Mouse (Mus musculus) heart, embryonic 10.5 days (tissue): ENCODE data around the gene Ttll5. TPM values are rescaled to one million over a fixed set of nuclear protein-coding genes. Genes with fewer than 3 reads are reported as not detected.

ENCODE experiments used
- DNase-seq: peaks from one replicate; pipeline ENCODE4 v3.0.0-alpha.2; 2017; ENCODE audit warnings: low spot score
- H3K27ac ChIP-seq: fragments of 300-500 bp; sonication (generic); 2 replicates; pipeline ENCODE4 v1.5.1; 2016; ENCODE audit warnings: mild to moderate bottlenecking
- H3K27me3 ChIP-seq: fragments of 300-500 bp; sonication (generic); 2 replicates; pipeline ENCODE4 v1.6.1; 2016; ENCODE audit warnings: mild to moderate bottlenecking; ENCODE audit not compliant: poor library complexity, insufficient read depth, severe bottlenecking
- H3K36me3 ChIP-seq: fragments of 300-500 bp; sonication (generic); 2 replicates; pipeline ENCODE4 v1.6.1; 2016; ENCODE audit warnings: mild to moderate bottlenecking, moderate library complexity
- H3K4me1 ChIP-seq: fragments of 300-500 bp; sonication (generic); 2 replicates; pipeline ENCODE4 v1.6.1; 2016; ENCODE audit warnings: mild to moderate bottlenecking
- H3K4me3 ChIP-seq: fragments of 300-500 bp; sonication (generic); 2 replicates; pipeline ENCODE4 v1.5.1; 2016; ENCODE audit warnings: mild to moderate bottlenecking, moderate library complexity
- H3K9me3 ChIP-seq: fragments of 300-500 bp; sonication (generic); 2 replicates; pipeline ENCODE4 v1.6.1; 2016; ENCODE audit warnings: mild to moderate bottlenecking, moderate library complexity
- WGBS: fragments of 180-500 bp; shearing (Covaris S2); methylation state at CpG from one replicate; pipeline ENCODE4 v1.1.7; 2016; 5-methylcytosine and 5-hydroxymethylcytosine counted together
- polyA plus RNA-seq: library from polyadenylated mRNA; unstranded; fragments of >200 nt; fragmentation: Nextera tagmentation; extraction: Ambion mirVana; gene quantifications from 2 replicates; pipeline ENCODE4 v1.2.1, GENCODE M21; 2016

Ttll5 gene
- polyA plus RNA-seq, 1 experiment from 2014 or later, result 14.9 TPM

GRCm38 (mm10) chr12:86085873-86086272 lies 261.4 kb downstream of the Ttll5 start:
- H3K9me3 ChIP-seq, result no peaks in the 10 kb centered on the region
- 89% methylated on average over 7 of the region's 7 CpGs for WGBS
- H3K4me3 ChIP-seq, result no peak overlapping the region
- H3K27ac ChIP-seq, result no peak overlapping the region; the same call in 1 of the 2 replicates
- no peak for DNase-seq
- peaks cover 33% of the 10 kb centered on the region for H3K4me1 ChIP-seq
- H3K36me3 ChIP-seq, result peaks cover 40% of the 10 kb centered on the region
- 0 out of 2 replicates have a peak, but pooled peaks cover 4% of the 10 kb centered on the region for H3K27me3 ChIP-seq

GRCm38 (mm10) chr12:86086550-86086949 lies 262.1 kb downstream of the Ttll5 start:
- DNase-seq, result no peak
- peaks cover 40% of the 10 kb centered on the region for H3K36me3 ChIP-seq
- H3K4me1 ChIP-seq, result peaks cover 40% of the 10 kb centered on the region
- no peak overlapping the region for H3K4me3 ChIP-seq
- no peak overlapping the region for H3K27ac ChIP-seq
- WGBS, result 66% methylated on average over 8 of the region's 8 CpGs
- H3K27me3 ChIP-seq, result no peaks in the 10 kb centered on the region
- H3K9me3 ChIP-seq, result no peaks in the 10 kb centered on the region

GRCm38 (mm10) chr12:86088042-86088441 lies 263.6 kb downstream of the Ttll5 start:
- H3K4me1 ChIP-seq, result peaks cover 47% of the 10 kb centered on the region
- DNase-seq, result no peak
- H3K27ac ChIP-seq, result peak overlapping the region; percentile 67
- peaks cover 40% of the 10 kb centered on the region for H3K36me3 ChIP-seq
- no peak overlapping the region for H3K4me3 ChIP-seq
- WGBS, result 56% methylated on average over 7 of the region's 7 CpGs
- H3K27me3 ChIP-seq, result no peaks in the 10 kb centered on the region
- no peaks in the 10 kb centered on the region for H3K9me3 ChIP-seq

- 60% methylated on average over 4 of the region's 4 CpGs for WGBS
- peak overlapping the region; percentile 83; the same call in 1 of the 2 replicates for H3K27ac ChIP-seq
Measured at GRCm38 (mm10) chr12:86090764-86091163, 266.3 kb downstream of the Ttll5 start.

GRCm38 (mm10) chr12:86091601-86092132 lies 267.2 kb downstream of the Ttll5 start:
- H3K9me3 ChIP-seq, result no peaks in the 10 kb centered on the region
- peak overlapping the region; percentile 83 for H3K27ac ChIP-seq
- 33% methylated on average over 18 of the region's 18 CpGs for WGBS
- 0 out of 2 replicates have a peak overlapping the region, but pooled peaks have one; percentile 6 for H3K4me3 ChIP-seq
- peaks cover 39% of the 10 kb centered on the region for H3K36me3 ChIP-seq
- DNase-seq, result no peak
- no peaks in the 10 kb centered on the region for H3K27me3 ChIP-seq
- peaks cover 38% of the 10 kb centered on the region for H3K4me1 ChIP-seq

More at GRCm38 (mm10) chr12:86090764-86091163, 266.3 kb downstream of the Ttll5 start:
- Histone ChIP-seq H3K9me3 (no peaks in the 10 kb centered on the region), H3K4me3 (no peak overlapping the region), H3K36me3 (peaks cover 43% of the 10 kb centered on the region), H3K27me3 (no peaks in the 10 kb centered on the region), H3K4me1 (peaks cover 44% of the 10 kb centered on the region)
- DNase-seq, result no peak

- Histone ChIP-seq H3K9me3 (no peaks in the 10 kb centered on the region), H3K27ac (no peak overlapping the region), H3K4me1 (peaks cover 37% of the 10 kb centered on the region), H3K27me3 (no peaks in the 10 kb centered on the region), H3K4me3 (no peak overlapping the region), H3K36me3 (peaks cover 25% of the 10 kb centered on the region)
- WGBS, result 72% methylated on average over 4 of the region's 4 CpGs
- no peak for DNase-seq
Measured at GRCm38 (mm10) chr12:86094075-86094474, 269.6 kb downstream of the Ttll5 start.

- 95% methylated on average over 4 of the region's 4 CpGs for WGBS
Measured at GRCm38 (mm10) chr12:86095806-86096205, 271.3 kb downstream of the Ttll5 start.

GRCm38 (mm10) chr12:86097781-86098180 lies 273.3 kb downstream of the Ttll5 start:
- H3K36me3 ChIP-seq, result peaks cover 16% of the 10 kb centered on the region; the same call in 1 of the 2 replicates
- 63% methylated on average over 11 of the region's 11 CpGs for WGBS
- DNase-seq, result no peak
- peak overlapping the region; percentile 71; the same call in 1 of the 2 replicates for H3K27ac ChIP-seq
- H3K9me3 ChIP-seq, result no peaks in the 10 kb centered on the region
- H3K4me3 ChIP-seq, result no peak overlapping the region
- H3K27me3 ChIP-seq, result no peaks in the 10 kb centered on the region
- H3K4me1 ChIP-seq, result peaks cover 29% of the 10 kb centered on the region

More at GRCm38 (mm10) chr12:86095806-86096205, 271.3 kb downstream of the Ttll5 start:
- no peak for DNase-seq
- Histone ChIP-seq H3K27me3 (no peaks in the 10 kb centered on the region), H3K4me1 (peaks cover 35% of the 10 kb centered on the region), H3K36me3 (peaks cover 16% of the 10 kb centered on the region; the same call in 1 of the 2 replicates), H3K9me3 (no peaks in the 10 kb centered on the region), H3K27ac (no peak overlapping the region), H3K4me3 (no peak overlapping the region)

GRCm38 (mm10) chr12:86100711-86101110 lies 276.3 kb downstream of the Ttll5 start:
- no peak overlapping the region for H3K4me3 ChIP-seq

GRCm38 (mm10) chr12:86102686-86103085 lies 278.2 kb downstream of the Ttll5 start:
- H3K4me1 ChIP-seq, result peaks cover 61% of the 10 kb centered on the region
- WGBS, result 76% methylated on average over 8 of the region's 8 CpGs

More at GRCm38 (mm10) chr12:86100711-86101110, 276.3 kb downstream of the Ttll5 start:
- Histone ChIP-seq H3K9me3 (no peaks in the 10 kb centered on the region), H3K36me3 (peaks cover 9% of the 10 kb centered on the region; the same call in 1 of the 2 replicates), H3K4me1 (peaks cover 55% of the 10 kb centered on the region), H3K27me3 (no peaks in the 10 kb centered on the region), H3K27ac (peak overlapping the region; percentile 79)
- DNase-seq, result no peak
- 83% methylated on average over 3 of the region's 3 CpGs for WGBS

GRCm38 (mm10) chr12:86103391-86103790 lies 278.9 kb downstream of the Ttll5 start:
- Histone ChIP-seq H3K27ac (peak overlapping the region; percentile 94), H3K4me1 (peaks cover 56% of the 10 kb centered on the region), H3K9me3 (no peaks in the 10 kb centered on the region), H3K27me3 (no peaks in the 10 kb centered on the region), H3K4me3 (no peak overlapping the region), H3K36me3 (peaks cover 5% of the 10 kb centered on the region; the same call in 1 of the 2 replicates)
- DNase-seq, result no peak
- WGBS, result 60% methylated on average over 11 of the region's 11 CpGs

More at GRCm38 (mm10) chr12:86102686-86103085, 278.2 kb downstream of the Ttll5 start:
- Histone ChIP-seq H3K27me3 (no peaks in the 10 kb centered on the region), H3K36me3 (0 out of 2 replicates have a peak, but pooled peaks cover 3% of the 10 kb centered on the region), H3K27ac (peak overlapping the region; percentile 62), H3K9me3 (no peaks in the 10 kb centered on the region), H3K4me3 (no peak overlapping the region)
- DNase-seq, result no peak

- Histone ChIP-seq H3K4me3 (no peak overlapping the region), H3K9me3 (no peaks in the 10 kb centered on the region), H3K36me3 (peaks cover 9% of the 10 kb centered on the region; the same call in 1 of the 2 replicates), H3K27ac (peak overlapping the region; percentile 94), H3K27me3 (no peaks in the 10 kb centered on the region), H3K4me1 (peaks cover 56% of the 10 kb centered on the region)
- no peak for DNase-seq
- WGBS, result 49% methylated on average over 8 of the region's 8 CpGs
Measured at GRCm38 (mm10) chr12:86103852-86104251, 279.4 kb downstream of the Ttll5 start.

- Histone ChIP-seq H3K4me1 (peaks cover 56% of the 10 kb centered on the region), H3K27ac (peak overlapping the region; percentile 94), H3K9me3 (no peaks in the 10 kb centered on the region), H3K36me3 (peaks cover 6% of the 10 kb centered on the region; the same call in 1 of the 2 replicates), H3K4me3 (0 out of 2 replicates have a peak overlapping the region, but pooled peaks have one; percentile 23), H3K27me3 (no peaks in the 10 kb centered on the region)
- DNase-seq, result peak; percentile 93
- 45% methylated on average over 11 of the region's 11 CpGs for WGBS
Measured at GRCm38 (mm10) chr12:86104297-86104696, 279.8 kb downstream of the Ttll5 start.
